Mouse (Mus musculus) cerebellum, adult 2 months (tissue): ENCODE results near the gene Snrnp40. TPM values are rescaled to one million over a fixed set of nuclear protein-coding genes. Genes with fewer than 3 reads are reported as not detected.

Experiments
- DNase-seq, 2 experiments: peaks; one replicate each; pipeline ENCODE4 v3.0.0; 2021
- H3K27ac ChIP-seq: fragments of 200-500 bp; 2 replicates; pipeline ENCODE4 v1.5.1; 2012; ENCODE audit warnings: low read length, control low read depth, inconsistent platforms; ENCODE audit not compliant: insufficient read depth
- H3K27me3 ChIP-seq: fragments of 200-500 bp; 2 replicates; pipeline ENCODE4 v1.6.1; 2012; ENCODE audit warnings: inconsistent platforms, mild to moderate bottlenecking, low read length, moderate library complexity; ENCODE audit not compliant: control insufficient read depth, insufficient read depth
- H3K4me1 ChIP-seq: fragments of 200-500 bp; 2 replicates; pipeline ENCODE4 v1.6.1; 2011; ENCODE audit warnings: low read length; ENCODE audit not compliant: control insufficient read depth, insufficient read depth
- H3K4me3 ChIP-seq: fragments of 200-500 bp; replicated peaks from 2 replicates; pipeline ENCODE3; 2011; ENCODE audit warnings: mild to moderate bottlenecking, low read depth, low read length, control low read depth; ENCODE audit not compliant: insufficient read depth
- CTCF ChIP-seq: fragments of 200-500 bp; IDR thresholded peaks from 2 replicates; pipeline ENCODE4 v1.5.1; 2011; ENCODE audit warnings: low read depth, mild to moderate bottlenecking, control low read depth, low read length, moderate library complexity, borderline replicate concordance; ENCODE audit not compliant: insufficient read depth
- POLR2A ChIP-seq: fragments of 200-500 bp; IDR thresholded peaks from 2 replicates; pipeline ENCODE4 v1.6.1; 2011; ENCODE audit warnings: low read length, control low read depth, borderline replicate concordance; ENCODE audit not compliant: insufficient read depth
- WGBS: fragments of 180-500 bp; shearing (Covaris S2); methylation state at CpG from one replicate; pipeline ENCODE4 v1.1.7; 2018; 5-methylcytosine and 5-hydroxymethylcytosine counted together
- polyA plus RNA-seq: library from polyadenylated mRNA; depleted of rRNA; stranded (reverse); fragments of >200 nt; gene quantifications from 2 replicates; pipeline ENCODE4 v1.2.3, GENCODE M21; 2012

Gene Snrnp40
- polyA plus RNA-seq, 1 experiment = 35.7 TPM

GRCm38 (mm10) chr4:130350690-130351422 is 9.1 kb upstream of the Snrnp40 start:
- TF ChIP-seq POLR2A = no peak
- peak; percentile 15; the same call in 1 of the 2 replicates for TF ChIP-seq CTCF

DNA sequence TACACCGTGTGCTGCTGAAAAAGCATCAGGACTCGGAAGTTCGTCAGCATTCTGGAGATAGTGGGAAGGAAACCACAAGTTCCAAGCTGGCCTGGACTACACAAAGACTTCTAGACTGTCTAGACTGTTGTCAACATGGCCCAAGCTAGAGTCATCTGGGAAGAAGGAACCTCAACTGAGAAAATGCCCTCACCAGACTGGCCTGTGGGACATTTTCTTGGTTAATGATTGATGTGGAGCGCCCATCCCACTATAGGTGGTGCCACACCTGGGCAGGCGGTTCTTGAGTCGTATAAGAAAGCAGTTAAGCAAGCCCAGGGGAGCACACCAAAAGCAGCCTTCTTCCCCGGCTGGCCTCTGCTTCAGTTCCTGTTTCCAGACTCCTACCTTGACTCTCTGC is 7.3 kb upstream of the Snrnp40 start:
- Histone ChIP-seq H3K27ac (no peak overlapping the region), H3K27me3 (no peaks in the 10 kb centered on the region), H3K4me1 (no peaks in the 10 kb centered on the region), H3K4me3 (no peak overlapping the region)
- TF ChIP-seq CTCF (no peak), POLR2A (no peak)
- 92% methylated on average over 7 of the region's 7 CpGs for WGBS
- no peak for DNase-seq

More at GRCm38 (mm10) chr4:130350690-130351422, 9.1 kb upstream of the Snrnp40 start:
- WGBS = 90% methylated on average over 16 of the region's 16 CpGs
- Histone ChIP-seq H3K4me3 (no peak overlapping the region), H3K27ac (no peak overlapping the region), H3K4me1 (no peaks in the 10 kb centered on the region), H3K27me3 (no peaks in the 10 kb centered on the region)
- no peak for DNase-seq

- TF ChIP-seq CTCF (no peak), POLR2A (no peak)
- DNase-seq = no peak
- H3K27ac ChIP-seq = no peak overlapping the region
- H3K4me3 ChIP-seq = no peak overlapping the region
- no peaks in the 10 kb centered on the region for H3K27me3 ChIP-seq
- peaks cover 7% of the 10 kb centered on the region for H3K4me1 ChIP-seq
Measured at GRCm38 (mm10) chr4:130357946-130358345, 2.0 kb upstream of the Snrnp40 start.

- Histone ChIP-seq H3K27ac (no peak overlapping the region; the same call in 1 of the 2 replicates), H3K27me3 (no peaks in the 10 kb centered on the region), H3K4me1 (peaks cover 7% of the 10 kb centered on the region), H3K4me3 (peak overlapping the region; percentile 76)
- whole genome bisulfite sequencing = under 1% methylated on average over 19 of the region's 19 CpGs
- DNase-seq = no peak
- no peak for TF ChIP-seq CTCF
- TF ChIP-seq POLR2A = no peak
Measured at GRCm38 (mm10) chr4:130360238-130360590, 282 bp downstream of the Snrnp40 start.

- 87% methylated on average over 4 of the region's 4 CpGs for WGBS
- no peaks in the 10 kb centered on the region for H3K27me3 ChIP-seq
- no peak overlapping the region for H3K4me3 ChIP-seq
- H3K4me1 ChIP-seq = no peaks in the 10 kb centered on the region; the same call in 1 of the 2 replicates
- TF ChIP-seq POLR2A (no peak), CTCF (peak; percentile 29; the same call in 1 of the 2 replicates)
- H3K27ac ChIP-seq = no peak overlapping the region
- DNase-seq = no peak
Measured at GRCm38 (mm10) chr4:130376675-130377074, 16.7 kb downstream of the Snrnp40 start.

GRCm38 (mm10) chr4:130377500-130377899 is 17.6 kb downstream of the Snrnp40 start:
- 74% methylated on average over 4 of the region's 4 CpGs for WGBS
- Histone ChIP-seq H3K27ac (no peak overlapping the region), H3K27me3 (no peaks in the 10 kb centered on the region), H3K4me3 (no peak overlapping the region), H3K4me1 (no peaks in the 10 kb centered on the region; the same call in 1 of the 2 replicates)
- no peak for DNase-seq
- TF ChIP-seq CTCF (peak; percentile 31; the same call in 1 of the 2 replicates), POLR2A (no peak)

GRCm38 (mm10) chr4:130379181-130379580 is 19.2 kb downstream of the Snrnp40 start:
- Histone ChIP-seq H3K4me3 (no peak overlapping the region), H3K27me3 (no peaks in the 10 kb centered on the region), H3K27ac (no peak overlapping the region), H3K4me1 (no peaks in the 10 kb centered on the region; the same call in 1 of the 2 replicates)
- 100% methylated on average over 2 of the region's 2 CpGs for WGBS
- no peak for TF ChIP-seq CTCF
- no peak for TF ChIP-seq POLR2A
- no peak for DNase-seq

GRCm38 (mm10) chr4:130380418-130380817 is 20.5 kb downstream of the Snrnp40 start:
- Histone ChIP-seq H3K27me3 (no peaks in the 10 kb centered on the region), H3K4me3 (no peak overlapping the region), H3K27ac (no peak overlapping the region), H3K4me1 (no peaks in the 10 kb centered on the region; the same call in 1 of the 2 replicates)
- TF ChIP-seq POLR2A (no peak), CTCF (no peak)
- WGBS = 89% methylated on average over 2 of the region's 2 CpGs
- DNase-seq = no peak
